Mouse (Mus musculus): ENCODE data around the gene Rpgr.

Gene Rpgr

DNA sequence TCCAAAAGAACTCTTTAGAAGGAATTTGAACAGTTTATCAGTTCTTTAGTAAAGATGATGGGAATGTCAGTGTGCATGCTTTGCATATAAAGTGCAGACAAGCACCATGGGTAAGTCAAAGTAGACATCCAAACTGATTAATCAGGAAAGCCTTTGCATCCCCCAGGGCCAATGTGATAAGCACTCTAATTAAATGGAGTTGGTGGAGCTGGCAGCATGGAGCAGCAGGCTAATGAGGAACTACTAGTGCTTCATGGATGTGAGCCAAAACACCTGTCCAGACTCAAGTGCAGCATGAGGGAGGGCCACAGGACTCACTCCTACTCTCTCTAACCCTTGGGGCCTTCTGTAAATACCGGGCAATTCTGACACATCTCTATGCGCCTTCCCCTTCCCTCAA lies 145.2 kb downstream of the Rpgr start:
- DNase-seq: no peak

DNA sequence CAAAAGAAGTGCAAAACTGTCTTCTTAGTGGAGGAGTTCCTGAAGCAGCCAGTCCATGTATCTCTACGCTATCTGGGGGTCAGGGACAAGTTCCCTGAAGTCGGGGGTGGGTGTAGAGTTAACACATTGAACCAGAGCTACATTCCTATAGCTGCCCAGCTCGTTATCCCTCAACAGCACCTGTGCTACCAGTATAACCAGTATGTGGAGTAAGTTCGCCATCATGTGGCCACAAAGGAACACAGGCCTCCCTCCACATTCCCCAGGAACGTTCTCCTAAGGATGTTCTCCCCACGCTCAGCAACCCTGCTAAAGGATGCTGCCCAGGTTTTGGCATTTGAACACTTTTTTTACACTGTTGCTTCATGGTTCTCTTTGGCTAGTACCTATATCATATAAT lies 146.0 kb downstream of the Rpgr start:
- DNase-seq: peak; percentile 26

DNA sequence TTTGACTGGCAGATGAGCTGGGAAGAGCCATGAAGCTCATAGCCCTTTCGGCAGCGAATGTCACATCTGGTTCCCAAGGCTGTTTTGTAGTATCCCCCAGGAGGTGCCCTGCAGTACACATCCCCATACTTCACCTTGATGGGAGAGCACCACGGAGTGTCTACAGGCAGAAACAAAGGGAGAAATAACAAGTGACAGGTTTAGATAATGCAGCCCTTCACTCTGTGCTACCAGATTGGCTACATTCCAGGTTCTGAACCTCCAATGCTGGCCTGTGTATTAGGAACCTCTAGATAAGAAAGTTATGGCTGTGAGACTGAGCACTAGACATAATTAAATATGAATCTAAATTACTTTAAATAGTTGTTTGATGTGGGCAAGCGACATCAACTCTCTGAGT lies 147.3 kb downstream of the Rpgr start:
- DNase-seq: no peak

DNA sequence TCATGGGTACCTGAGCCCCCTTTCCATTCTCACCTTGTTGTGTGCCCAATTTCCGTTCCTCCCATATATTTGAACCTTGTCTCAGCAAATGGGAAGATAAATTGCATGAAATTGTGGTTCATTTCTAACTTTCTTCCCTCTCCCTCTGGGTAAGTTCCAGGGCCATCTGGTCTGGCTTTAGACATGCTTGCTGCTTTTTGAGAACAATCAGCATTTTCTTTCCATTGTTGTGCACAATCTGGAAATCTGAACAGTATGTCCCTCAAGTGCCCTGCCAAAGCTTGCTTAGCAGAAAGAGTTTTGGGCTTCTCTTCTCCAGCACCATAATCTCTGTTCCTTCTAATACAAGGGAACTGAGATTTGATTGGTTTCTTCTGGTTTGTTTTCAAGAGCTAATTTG lies 152.9 kb downstream of the Rpgr start:
- no peak for DNase-seq

DNA sequence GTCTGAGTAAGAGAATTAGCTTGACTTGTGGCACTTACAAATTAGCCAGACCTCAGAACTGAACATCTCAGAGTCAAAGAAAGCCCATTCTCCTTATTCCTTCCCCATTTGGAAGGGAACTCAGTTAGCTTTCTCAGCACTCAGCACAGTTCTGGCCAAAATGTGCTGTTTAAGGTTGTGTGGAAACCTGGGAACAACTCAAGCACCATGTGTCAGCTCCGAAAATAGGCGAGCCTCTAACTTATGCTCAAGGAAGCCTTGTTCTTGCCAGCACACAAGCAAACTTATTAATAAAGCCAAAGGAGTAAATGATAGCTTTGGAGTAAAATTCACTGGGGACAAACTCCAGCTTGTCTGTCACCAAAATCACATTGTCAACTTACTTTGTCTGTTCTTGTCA lies 153.4 kb downstream of the Rpgr start:
- no peak for DNase-seq

DNA sequence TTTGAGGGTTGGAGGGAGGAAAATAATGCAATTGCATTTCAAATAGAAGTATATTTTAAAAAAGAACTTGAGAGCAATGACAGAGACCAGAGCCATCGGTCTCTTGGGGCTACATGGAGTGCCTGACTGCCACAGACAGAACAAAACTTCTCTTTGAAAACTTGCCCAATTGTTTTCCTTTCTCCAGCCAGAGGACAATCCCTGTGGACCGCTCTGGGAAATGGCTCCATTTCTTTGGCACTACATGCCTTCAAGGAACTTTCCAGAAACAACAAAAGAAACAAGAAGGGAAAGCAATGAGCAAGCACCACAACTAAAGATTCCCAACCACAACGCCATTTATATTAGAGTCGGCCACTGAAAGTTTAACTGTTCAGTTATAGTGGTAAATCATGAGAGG lies 154.5 kb downstream of the Rpgr start:
- no peak for DNase-seq

- peak; percentile 5 for DNase-seq
Measured at GRCm38 (mm10) chrX:10034666-10035065, 182.1 kb downstream of the Rpgr start.
